Comparison of ENCODE assay signal across 8 mouse cellular contexts in genomic region chr11:120229861-120230751, GRCm38 (mm10). TPM values are rescaled to one million over a fixed set of nuclear protein-coding genes. Genes with fewer than 3 reads are reported as not detected.
DNase-seq lines count a peak whose midpoint lies in the region; ATAC-seq lines count a peak whose summit lies in the region.

No protein-coding gene starts in this region.

- peak overlapping the region; percentile 64 for H3K4me3 ChIP-seq in erythroblast, embryonic 14.5 days (replicated peaks)
- H3K4me3 ChIP-seq in intestine, embryonic 15.5 days (replicated peaks): peak overlapping the region; percentile 74
- peak overlapping the region; percentile 97 for H3K4me3 ChIP-seq in limb, embryonic 11.5 days (ENCODE audit: low read depth, low read length)
- peak overlapping the region; percentile 94 for H3K4me3 ChIP-seq in midbrain, embryonic 14.5 days (replicated peaks; ENCODE audit: low read depth, low read length)

- no peaks in the 10 kb centered on the region for H3K36me3 ChIP-seq in erythroblast, embryonic 14.5 days (ENCODE audit: control insufficient read depth)
- no peaks in the 10 kb centered on the region for H3K36me3 ChIP-seq in intestine, embryonic 15.5 days
- H3K36me3 ChIP-seq in limb, embryonic 11.5 days (ENCODE audit: control insufficient read depth, insufficient read depth, low read length): no peaks in the 10 kb centered on the region
- H3K36me3 ChIP-seq in midbrain, embryonic 14.5 days (ENCODE audit: control insufficient read depth, insufficient read depth, low read length): no peaks in the 10 kb centered on the region

- H3K27me3 ChIP-seq in erythroblast, embryonic 14.5 days (ENCODE audit: control insufficient read depth): peaks cover 100% of the 10 kb centered on the region
- H3K27me3 ChIP-seq in intestine, embryonic 15.5 days (replicated peaks): no peaks in the 10 kb centered on the region
- no peaks in the 10 kb centered on the region for H3K27me3 ChIP-seq in limb, embryonic 11.5 days (ENCODE audit: control insufficient read depth, insufficient read depth, low read length)
- H3K27me3 ChIP-seq in midbrain, embryonic 14.5 days (ENCODE audit: control insufficient read depth, insufficient read depth, low read length): no peaks in the 10 kb centered on the region

- DNase-seq in cerebellum, postnatal 25 days: peak; percentile 75 to 81
- peak; percentile 88 for DNase-seq in gastrocnemius, postnatal 25 days
- DNase-seq in limb, embryonic 11.5 days (ENCODE audit: low spot score): peak; percentile 79
- peak; percentile 82 for DNase-seq in midbrain, embryonic 14.5 days
- DNase-seq in thymus, postnatal 0 days (ENCODE audit: low spot score): peak; percentile 41

- H3K9me3 ChIP-seq in erythroblast, embryonic 14.5 days (ENCODE audit: control insufficient read depth, low read length): peaks cover 3% of the 10 kb centered on the region; the same call in 1 of the 2 replicates
- no peaks in the 10 kb centered on the region for H3K9me3 ChIP-seq in intestine, embryonic 15.5 days
- H3K9me3 ChIP-seq in limb, embryonic 11.5 days (ENCODE audit: control insufficient read depth, low read length): no peaks in the 10 kb centered on the region
- no peaks in the 10 kb centered on the region for H3K9me3 ChIP-seq in midbrain, embryonic 14.5 days (ENCODE audit: control insufficient read depth, low read length)

- peak overlapping the region; percentile 93 for H3K27ac ChIP-seq in intestine, embryonic 15.5 days
- peak overlapping the region; percentile 89 for H3K27ac ChIP-seq in limb, embryonic 11.5 days (replicated peaks; ENCODE audit: low read depth, low read length)
- peak overlapping the region; percentile 99 for H3K27ac ChIP-seq in midbrain, embryonic 14.5 days (replicated peaks; ENCODE audit: low read depth, low read length)

- peaks cover 49% of the 10 kb centered on the region for H3K4me1 ChIP-seq in erythroblast, embryonic 14.5 days (ENCODE audit: control insufficient read depth)
- H3K4me1 ChIP-seq in intestine, embryonic 15.5 days (replicated peaks): peaks cover 50% of the 10 kb centered on the region
- peaks cover 56% of the 10 kb centered on the region for H3K4me1 ChIP-seq in limb, embryonic 11.5 days (ENCODE audit: control insufficient read depth, insufficient read depth, low read length)
- H3K4me1 ChIP-seq in midbrain, embryonic 14.5 days (ENCODE audit: control insufficient read depth, insufficient read depth, low read length): peaks cover 54% of the 10 kb centered on the region

- H3K4me2 ChIP-seq in intestine, embryonic 15.5 days (replicated peaks): peak overlapping the region; percentile 80
- peak overlapping the region; percentile 82 for H3K4me2 ChIP-seq in limb, embryonic 11.5 days (ENCODE audit: low read depth, severe bottlenecking)
- H3K4me2 ChIP-seq in midbrain, embryonic 14.5 days (ENCODE audit: low read length): peak overlapping the region; percentile 100

- no peak for ATAC-seq in erythroblast, adult 5-6 weeks (replicated peaks; ENCODE audit: low FRiP score, poor library complexity, severe bottlenecking)
- ATAC-seq in intestine, embryonic 15.5 days: no peak
- ATAC-seq in limb, embryonic 11.5 days (ENCODE audit: insufficient number of reproducible peaks, low FRiP score, low TSS enrichment, low read depth): no peak
- no peak for ATAC-seq in midbrain, embryonic 14.5 days (ENCODE audit: low FRiP score, low TSS enrichment)

- WGBS in intestine, embryonic 15.5 days: 2% methylated on average over 42 of the region's 42 CpGs
- WGBS in limb, embryonic 11.5 days: 1% methylated on average over 42 of the region's 42 CpGs
- WGBS in midbrain, embryonic 14.5 days: under 1% methylated on average over 42 of the region's 42 CpGs

- peak overlapping the region; percentile 90 for H3K9ac ChIP-seq in intestine, embryonic 15.5 days
- peak overlapping the region; percentile 99 for H3K9ac ChIP-seq in limb, embryonic 11.5 days (ENCODE audit: low read length)
- peak overlapping the region; percentile 99 for H3K9ac ChIP-seq in midbrain, embryonic 14.5 days (replicated peaks; ENCODE audit: low read length)

RNA-seq across cellular contexts. Expression of gene Bahcc1, which starts 2.6 kb away (rescaled TPM):
- polyA plus RNA-seq in erythroblast, embryonic 14.5 days (2012): 0.17 and 0.21 TPM in 2 replicates
- 2.1 and 3.3 TPM in 2 replicates for total RNA-seq in erythroblast, adult 5-6 weeks (2015; ENCODE audit: low replicate concordance)
- 0.84 and 2.0 TPM in 2 replicates for total RNA-seq in erythroblast, adult 5-6 weeks (2017; ENCODE audit: low replicate concordance)
- total RNA-seq in gastrocnemius, postnatal 25 days (2021): 1 to 10 TPM; 3.2 to 4.7 TPM
- polyA plus RNA-seq in intestine, embryonic 15.5 days (2015; fragmentation: Nextera tagmentation; extraction: Ambion mirVana): 5.8 and 7.1 TPM in 2 replicates
- 24.9 and 27.6 TPM in 2 replicates for polyA plus RNA-seq in limb, embryonic 11.5 days (2014; fragmentation: Nextera tagmentation; extraction: Ambion mirVana)
- 20.0 and 25.9 TPM in 2 replicates for polyA plus RNA-seq in midbrain, embryonic 14.5 days (2014; fragmentation: Nextera tagmentation; extraction: Ambion mirVana)
- polyA plus RNA-seq in thymus, postnatal 0 days (2015; fragmentation: Nextera tagmentation; extraction: Ambion mirVana): 3.3 and 4.6 TPM in 2 replicates
